ENCODE assay signal across 11 mouse cellular contexts in the genomic region with DNA sequence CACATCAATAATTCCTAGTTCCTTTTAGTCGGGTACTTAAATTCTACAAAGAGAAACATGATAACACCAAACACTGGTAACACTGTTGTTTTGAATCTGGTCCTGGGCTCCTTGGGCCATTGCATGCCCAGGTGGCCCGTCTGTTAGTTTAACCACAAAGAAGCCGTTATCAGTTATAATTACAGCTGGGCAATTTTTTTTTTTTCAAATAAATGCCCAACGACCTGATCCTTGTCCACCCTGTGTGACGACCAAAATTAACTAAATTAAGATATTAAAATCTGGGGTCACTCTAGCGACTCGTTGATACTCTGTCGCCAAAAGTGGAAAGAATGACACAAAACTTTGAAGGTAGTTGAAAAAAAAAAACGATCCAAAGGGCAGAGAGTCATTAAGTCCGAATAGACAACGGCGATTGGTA. TPM values are rescaled to one million over a fixed set of nuclear protein-coding genes. Genes with fewer than 3 reads are reported as not detected.
DNase-seq lines count a peak whose midpoint lies in the region; ATAC-seq lines count a peak whose summit lies in the region.
"Had no signal": no experiment of that assay in that cellular context is flagged by ENCODE, and none has a peak within 500 bp of the region (broad histone marks: within the 10 kb centered on the region; RNA-seq: fewer than 3 reads in every experiment).

No protein-coding gene starts in this region.

- no peak for ATAC-seq in heart, embryonic 15.5 days (replicated peaks; ENCODE audit: insufficient number of reproducible peaks, insufficient read depth, low FRiP score, low read depth)
- ATAC-seq in common myeloid progenitor, adult 5-6 weeks (replicated peaks; ENCODE audit: low read depth, poor library complexity, severe bottlenecking), result 0 out of 2 replicates have a peak, but pooled peaks have one; percentile 12
- no peak for ATAC-seq in midbrain, embryonic 15.5 days (replicated peaks)

- no peak for DNase-seq in heart, adult 18-20 months
- peak; percentile 20 for DNase-seq in induced T-regulatory cell, adult 2 months (ENCODE audit: low read depth)
- no peak for DNase-seq in B cell, adult 2 months
- DNase-seq in embryo, embryonic 9.5 days (ENCODE audit: extremely low spot score), result no peak
- no peak for DNase-seq in left cerebral cortex, adult 18-20 months (ENCODE audit: low spot score in 2 of 2)
- DNase-seq: cerebellum, postnatal 36 days; thymus, postnatal 14 days had no signal

- no peak overlapping the region for H3K27ac ChIP-seq in heart, embryonic 15.5 days
- no peak overlapping the region for H3K27ac ChIP-seq in midbrain, embryonic 15.5 days

- H3K36me3 ChIP-seq in heart, embryonic 15.5 days, result no peaks in the 10 kb centered on the region
- H3K36me3 ChIP-seq in midbrain, embryonic 15.5 days (replicated peaks), result peaks cover 6% of the 10 kb centered on the region; the same call in 1 of the 2 replicates

- WGBS in heart, embryonic 15.5 days, result 19% methylated on average over 12 of the region's 12 CpGs
- WGBS in midbrain, embryonic 15.5 days, result 19% methylated on average over 12 of the region's 12 CpGs

- H3K9ac ChIP-seq in heart, embryonic 15.5 days, result no peak overlapping the region
- H3K9ac ChIP-seq in midbrain, embryonic 15.5 days, result no peak overlapping the region

- H3K4me2 ChIP-seq in heart, embryonic 15.5 days, result peak overlapping the region; percentile 100
- H3K4me2 ChIP-seq in midbrain, embryonic 15.5 days, result peak overlapping the region; percentile 99

- H3K4me3 ChIP-seq in heart, embryonic 15.5 days, result peak overlapping the region; percentile 72
- no peak overlapping the region for H3K4me3 ChIP-seq in midbrain, embryonic 15.5 days

- H3K4me1 ChIP-seq in heart, embryonic 15.5 days (replicated peaks), result peaks cover 7% of the 10 kb centered on the region
- H3K4me1 ChIP-seq in midbrain, embryonic 15.5 days, result peaks cover 9% of the 10 kb centered on the region; the same call in 1 of the 2 replicates

- H3K9me3 ChIP-seq in heart, embryonic 15.5 days (replicated peaks), result no peaks in the 10 kb centered on the region
- no peaks in the 10 kb centered on the region for H3K9me3 ChIP-seq in midbrain, embryonic 15.5 days

- no peaks in the 10 kb centered on the region for H3K27me3 ChIP-seq in heart, embryonic 15.5 days
- no peaks in the 10 kb centered on the region for H3K27me3 ChIP-seq in midbrain, embryonic 15.5 days (replicated peaks)
- H3K27me3 ChIP-seq: Patski had no signal

RNA-seq across cellular contexts. Expression of gene Mnd1, which starts 0.9 kb away (rescaled TPM):
- 10.2 and 11.5 TPM in 2 replicates for polyA plus RNA-seq in heart, embryonic 15.5 days (2015; fragmentation: Nextera tagmentation; extraction: Ambion mirVana)
- total RNA-seq in heart, adult 18-20 months (2021), result 1 to 10 TPM; 2.7 to 2.8 TPM
- total RNA-seq in common myeloid progenitor, adult 5-6 weeks (2017), result 16.3 and 45.1 TPM in 2 replicates
- polyA plus RNA-seq in midbrain, embryonic 15.5 days (2015; fragmentation: Nextera tagmentation; extraction: Ambion mirVana), result 1.6 and 1.8 TPM in 2 replicates
- total RNA-seq in left cerebral cortex, adult 18-20 months (2021), result 1 to 10 TPM in 1 of 2 experiments, under 1 TPM in 1; 0.86 to 1.4 TPM

RNA-seq across cellular contexts. Expression of gene Gm6525, which starts 19.2 kb away (rescaled TPM):
- 0.46 and 0.60 TPM in 2 replicates for polyA plus RNA-seq in heart, embryonic 15.5 days (2015; fragmentation: Nextera tagmentation; extraction: Ambion mirVana)
- total RNA-seq in heart, adult 18-20 months (2021), result not detected
- 0.87 TPM in 1 of 2 replicates, not detected in the other for total RNA-seq in common myeloid progenitor, adult 5-6 weeks (2017)
- polyA plus RNA-seq in midbrain, embryonic 15.5 days (2015; fragmentation: Nextera tagmentation; extraction: Ambion mirVana), result 2.0 and 2.5 TPM in 2 replicates
- not detected for total RNA-seq in left cerebral cortex, adult 18-20 months (2021)
